In genomic region chr16:73914936-73915335, GRCm38 (mm10) we compare ENCODE assay signal across 19 mouse cellular contexts.
"Had no signal": no experiment of that assay in that cellular context is flagged by ENCODE, and none has a peak within 500 bp of the region (broad histone marks: within the 10 kb centered on the region; RNA-seq: fewer than 3 reads in every experiment).

No protein-coding gene starts in this region.

- H3K9ac ChIP-seq: liver, embryonic 14.5 days; midbrain, embryonic 12.5 days; neural tube, embryonic 13.5 days; neural tube, embryonic 15.5 days had no signal

- H3K36me3 ChIP-seq: midbrain, embryonic 10.5 days; midbrain, embryonic 12.5 days; neural tube, embryonic 13.5 days; neural tube, embryonic 15.5 days had no signal

- H3K4me2 ChIP-seq: midbrain, embryonic 12.5 days; neural tube, embryonic 13.5 days; neural tube, embryonic 15.5 days had no signal

- H3K9me3 ChIP-seq: midbrain, embryonic 10.5 days; midbrain, embryonic 12.5 days; neural tube, embryonic 13.5 days; neural tube, embryonic 15.5 days had no signal

- DNase-seq: lung, adult 18-20 months; lung, postnatal 4 days; midbrain, embryonic 14.5 days; retina, postnatal 1 day; right cerebral cortex, adult 18-20 months; right cerebral cortex, postnatal 25 days; right cerebral cortex, postnatal 4 days; spleen, adult 18-20 months; thymus, adult 18-20 months; thymus, postnatal 14 days; thymus, postnatal 36 days had no signal

- H3K4me3 ChIP-seq: midbrain, embryonic 10.5 days; midbrain, embryonic 12.5 days; myocyte; neural tube, embryonic 13.5 days; neural tube, embryonic 15.5 days had no signal

- H3K4me1 ChIP-seq: midbrain, embryonic 10.5 days; midbrain, embryonic 12.5 days; neural tube, embryonic 13.5 days; neural tube, embryonic 15.5 days had no signal

- ATAC-seq: lung, postnatal 0 days; midbrain, embryonic 16.5 days had no signal

- H3K27ac ChIP-seq: liver, embryonic 14.5 days; midbrain, embryonic 10.5 days; midbrain, embryonic 12.5 days; neural tube, embryonic 13.5 days; neural tube, embryonic 15.5 days had no signal

- H3K27me3 ChIP-seq: midbrain, embryonic 12.5 days; neural tube, embryonic 13.5 days; neural tube, embryonic 15.5 days had no signal
